Mouse (Mus musculus): ENCODE data around the gene Foxp1. TPM values are rescaled to one million over a fixed set of nuclear protein-coding genes. Genes with fewer than 3 reads are reported as not detected.

The Foxp1 gene
- polyA plus RNA-seq, 1 experiment from 2014 or later = 110 TPM

GRCm38 (mm10) chr6:99515667-99516199 lies 6.8 kb downstream of the Foxp1 start:
- H3K4me2 ChIP-seq = no peak overlapping the region
- H3K4me3 ChIP-seq (ENCODE audit: low read depth, low read length) = no peak overlapping the region
- WGBS (ENCODE audit: insufficient replicate concordance) = 79% methylated on average over 7 of the region's 7 CpGs

GRCm38 (mm10) chr6:99511862-99512261 lies 10.7 kb downstream of the Foxp1 start:
- no peaks in the 10 kb centered on the region for H3K27me3 ChIP-seq (ENCODE audit: control insufficient read depth, insufficient read depth, low read length)
- no peaks in the 10 kb centered on the region for H3K9me3 ChIP-seq (replicated peaks; ENCODE audit: control insufficient read depth, low read length)
- peak overlapping the region; percentile 36 for H3K4me2 ChIP-seq
- H3K9ac ChIP-seq (ENCODE audit: low read depth, low read length) = peak overlapping the region; percentile 40; the same call in 1 of the 2 replicates
- 0 out of 2 replicates have a peak overlapping the region, but pooled peaks have one; percentile 17 for H3K27ac ChIP-seq (ENCODE audit: low read depth, low read length)
- 18% methylated on average over 6 of the region's 6 CpGs for WGBS (ENCODE audit: insufficient replicate concordance)
- ATAC-seq (replicated peaks; ENCODE audit: insufficient number of reproducible peaks, low FRiP score, low TSS enrichment) = no peak
- H3K36me3 ChIP-seq (ENCODE audit: control insufficient read depth, insufficient read depth, low read length) = no peaks in the 10 kb centered on the region
- peaks cover 12% of the 10 kb centered on the region for H3K4me1 ChIP-seq (ENCODE audit: control insufficient read depth, insufficient read depth, low read length)
- no peak overlapping the region for H3K4me3 ChIP-seq (ENCODE audit: low read depth, low read length)

More at GRCm38 (mm10) chr6:99515667-99516199, 6.8 kb downstream of the Foxp1 start:
- no peak overlapping the region for H3K27ac ChIP-seq (ENCODE audit: low read depth, low read length)
- H3K36me3 ChIP-seq (ENCODE audit: control insufficient read depth, insufficient read depth, low read length) = no peaks in the 10 kb centered on the region
- H3K9me3 ChIP-seq (replicated peaks; ENCODE audit: control insufficient read depth, low read length) = no peaks in the 10 kb centered on the region
- peaks cover 8% of the 10 kb centered on the region for H3K4me1 ChIP-seq (ENCODE audit: control insufficient read depth, insufficient read depth, low read length)
- no peak overlapping the region for H3K9ac ChIP-seq (ENCODE audit: low read depth, low read length)
- no peaks in the 10 kb centered on the region for H3K27me3 ChIP-seq (ENCODE audit: control insufficient read depth, insufficient read depth, low read length)
- ATAC-seq (replicated peaks; ENCODE audit: insufficient number of reproducible peaks, low FRiP score, low TSS enrichment) = no peak

- Histone ChIP-seq H3K9ac (ENCODE audit: low read depth, low read length) (no peak overlapping the region), H3K4me3 (ENCODE audit: low read depth, low read length) (no peak overlapping the region), H3K27me3 (ENCODE audit: control insufficient read depth, insufficient read depth, low read length) (no peaks in the 10 kb centered on the region), H3K36me3 (ENCODE audit: control insufficient read depth, insufficient read depth, low read length) (no peaks in the 10 kb centered on the region), H3K27ac (ENCODE audit: low read depth, low read length) (no peak overlapping the region), H3K9me3 (replicated peaks; ENCODE audit: control insufficient read depth, low read length) (no peaks in the 10 kb centered on the region), H3K4me1 (ENCODE audit: control insufficient read depth, insufficient read depth, low read length) (peaks cover 12% of the 10 kb centered on the region), H3K4me2 (no peak overlapping the region)
- WGBS (ENCODE audit: insufficient replicate concordance) = 82% methylated on average over 9 of the region's 9 CpGs
- no peak for ATAC-seq (replicated peaks; ENCODE audit: insufficient number of reproducible peaks, low FRiP score, low TSS enrichment)
These were observed 13.3 kb downstream of the Foxp1 start for GRCm38 (mm10) chr6:99509189-99509592.

GRCm38 (mm10) chr6:99506816-99507215 lies 15.7 kb downstream of the Foxp1 start:
- no peak overlapping the region for H3K27ac ChIP-seq (ENCODE audit: low read depth, low read length)
- H3K4me2 ChIP-seq = no peak overlapping the region
- H3K27me3 ChIP-seq (ENCODE audit: control insufficient read depth, insufficient read depth, low read length) = no peaks in the 10 kb centered on the region
- 83% methylated on average over 6 of the region's 6 CpGs for WGBS (ENCODE audit: insufficient replicate concordance)
- no peaks in the 10 kb centered on the region for H3K9me3 ChIP-seq (replicated peaks; ENCODE audit: control insufficient read depth, low read length)
- no peak overlapping the region for H3K9ac ChIP-seq (ENCODE audit: low read depth, low read length)
- ATAC-seq (replicated peaks; ENCODE audit: insufficient number of reproducible peaks, low FRiP score, low TSS enrichment) = no peak
- no peak overlapping the region for H3K4me3 ChIP-seq (ENCODE audit: low read depth, low read length)
- H3K36me3 ChIP-seq (ENCODE audit: control insufficient read depth, insufficient read depth, low read length) = no peaks in the 10 kb centered on the region
- H3K4me1 ChIP-seq (ENCODE audit: control insufficient read depth, insufficient read depth, low read length) = peaks cover 10% of the 10 kb centered on the region

- H3K27ac ChIP-seq (ENCODE audit: low read depth, low read length) = no peak overlapping the region
- ATAC-seq (replicated peaks; ENCODE audit: insufficient number of reproducible peaks, low FRiP score, low TSS enrichment) = no peak
These were observed 18.8 kb downstream of the Foxp1 start for GRCm38 (mm10) chr6:99503741-99504140.

GRCm38 (mm10) chr6:99502727-99503126 lies 19.8 kb downstream of the Foxp1 start:
- H3K9me3 ChIP-seq (replicated peaks; ENCODE audit: control insufficient read depth, low read length) = no peaks in the 10 kb centered on the region
- no peak overlapping the region for H3K4me2 ChIP-seq
- WGBS (ENCODE audit: insufficient replicate concordance) = 81% methylated on average over 2 of the region's 2 CpGs
- H3K9ac ChIP-seq (ENCODE audit: low read depth, low read length) = no peak overlapping the region
- H3K36me3 ChIP-seq (ENCODE audit: control insufficient read depth, insufficient read depth, low read length) = no peaks in the 10 kb centered on the region
- no peak overlapping the region for H3K27ac ChIP-seq (ENCODE audit: low read depth, low read length)
- ATAC-seq (replicated peaks; ENCODE audit: insufficient number of reproducible peaks, low FRiP score, low TSS enrichment) = no peak
- no peaks in the 10 kb centered on the region for H3K27me3 ChIP-seq (ENCODE audit: control insufficient read depth, insufficient read depth, low read length)
- peaks cover 3% of the 10 kb centered on the region; the same call in 1 of the 2 replicates for H3K4me1 ChIP-seq (ENCODE audit: control insufficient read depth, insufficient read depth, low read length)
- no peak overlapping the region for H3K4me3 ChIP-seq (ENCODE audit: low read depth, low read length)

More at GRCm38 (mm10) chr6:99503741-99504140, 18.8 kb downstream of the Foxp1 start:
- Histone ChIP-seq H3K9ac (ENCODE audit: low read depth, low read length) (no peak overlapping the region), H3K27me3 (ENCODE audit: control insufficient read depth, insufficient read depth, low read length) (no peaks in the 10 kb centered on the region), H3K4me1 (ENCODE audit: control insufficient read depth, insufficient read depth, low read length) (peaks cover 3% of the 10 kb centered on the region; the same call in 1 of the 2 replicates), H3K9me3 (replicated peaks; ENCODE audit: control insufficient read depth, low read length) (no peaks in the 10 kb centered on the region), H3K4me2 (no peak overlapping the region), H3K4me3 (ENCODE audit: low read depth, low read length) (no peak overlapping the region), H3K36me3 (ENCODE audit: control insufficient read depth, insufficient read depth, low read length) (no peaks in the 10 kb centered on the region)
- 83% methylated on average over 1 of the region's 1 CpGs for WGBS (ENCODE audit: insufficient replicate concordance)

GRCm38 (mm10) chr6:99502314-99502713 lies 20.2 kb downstream of the Foxp1 start:
- Histone ChIP-seq H3K36me3 (ENCODE audit: control insufficient read depth, insufficient read depth, low read length) (no peaks in the 10 kb centered on the region), H3K27me3 (ENCODE audit: control insufficient read depth, insufficient read depth, low read length) (no peaks in the 10 kb centered on the region), H3K4me1 (ENCODE audit: control insufficient read depth, insufficient read depth, low read length) (peaks cover 3% of the 10 kb centered on the region; the same call in 1 of the 2 replicates), H3K9ac (ENCODE audit: low read depth, low read length) (no peak overlapping the region), H3K4me2 (no peak overlapping the region), H3K27ac (ENCODE audit: low read depth, low read length) (no peak overlapping the region), H3K4me3 (ENCODE audit: low read depth, low read length) (no peak overlapping the region), H3K9me3 (replicated peaks; ENCODE audit: control insufficient read depth, low read length) (no peaks in the 10 kb centered on the region)
- WGBS (ENCODE audit: insufficient replicate concordance) = 76% methylated on average over 6 of the region's 6 CpGs
- no peak for ATAC-seq (replicated peaks; ENCODE audit: insufficient number of reproducible peaks, low FRiP score, low TSS enrichment)

- H3K4me3 ChIP-seq (ENCODE audit: low read depth, low read length) = no peak overlapping the region
- WGBS (ENCODE audit: insufficient replicate concordance) = 92% methylated on average over 3 of the region's 3 CpGs
These were observed 21.8 kb downstream of the Foxp1 start for GRCm38 (mm10) chr6:99500570-99501270.

More at GRCm38 (mm10) chr6:99500570-99501270, 21.8 kb downstream of the Foxp1 start:
- no peak for ATAC-seq (replicated peaks; ENCODE audit: insufficient number of reproducible peaks, low FRiP score, low TSS enrichment)
- peaks cover 8% of the 10 kb centered on the region; the same call in 1 of the 2 replicates for H3K4me1 ChIP-seq (ENCODE audit: control insufficient read depth, insufficient read depth, low read length)
- no peaks in the 10 kb centered on the region for H3K27me3 ChIP-seq (ENCODE audit: control insufficient read depth, insufficient read depth, low read length)
- no peak overlapping the region for H3K27ac ChIP-seq (ENCODE audit: low read depth, low read length)
- H3K36me3 ChIP-seq (ENCODE audit: control insufficient read depth, insufficient read depth, low read length) = no peaks in the 10 kb centered on the region
- H3K9ac ChIP-seq (ENCODE audit: low read depth, low read length) = no peak overlapping the region
- H3K9me3 ChIP-seq (replicated peaks; ENCODE audit: control insufficient read depth, low read length) = no peaks in the 10 kb centered on the region
- H3K4me2 ChIP-seq = no peak overlapping the region
